Mouse (Mus musculus) spleen, postnatal 36 days (tissue): ENCODE results near the gene Cdsn.
"Not testable (repeated sequence)": the region's sequence is repeated elsewhere in the genome, so short reads cannot be mapped to it uniquely, and the experiment has no call there.

ENCODE experiments used
- DNase-seq, 2 experiments: peaks; one replicate each; pipeline ENCODE4 v3.0.0; 2022; ENCODE audit warnings: low spot score in 2 of 2, mixed read lengths in 1 of 2

Gene Cdsn

DNA sequence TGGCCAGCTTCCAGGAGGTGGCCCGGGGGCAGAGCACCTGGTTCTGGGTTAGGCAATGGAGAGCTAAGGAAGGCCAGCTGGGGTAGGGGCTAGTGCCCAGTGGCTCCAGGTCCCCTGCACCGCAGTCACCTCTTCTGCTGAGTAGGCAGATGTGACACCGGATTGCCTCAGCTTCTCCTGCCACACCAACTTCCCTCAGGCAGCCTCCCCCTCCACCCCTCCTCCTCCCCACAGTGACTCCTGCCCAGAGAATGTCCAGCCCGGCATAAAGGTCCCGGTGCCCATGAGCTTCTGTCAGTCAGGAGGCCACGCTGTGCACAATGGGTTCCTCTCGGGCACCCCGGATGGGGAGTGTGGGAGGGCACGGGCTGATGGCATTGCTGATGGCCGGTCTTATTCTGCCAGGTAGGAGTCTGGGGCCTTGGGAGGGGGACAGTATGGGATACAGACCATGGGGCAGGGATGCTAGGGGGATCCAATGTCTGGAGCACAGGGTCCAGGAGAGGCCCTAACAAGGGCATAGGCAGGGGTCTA, at the start of gene Cdsn:
Cdsn (plus strand) TSS at position 248 of the 534 bp plus-strand sequence.
- no peak for DNase-seq

DNA sequence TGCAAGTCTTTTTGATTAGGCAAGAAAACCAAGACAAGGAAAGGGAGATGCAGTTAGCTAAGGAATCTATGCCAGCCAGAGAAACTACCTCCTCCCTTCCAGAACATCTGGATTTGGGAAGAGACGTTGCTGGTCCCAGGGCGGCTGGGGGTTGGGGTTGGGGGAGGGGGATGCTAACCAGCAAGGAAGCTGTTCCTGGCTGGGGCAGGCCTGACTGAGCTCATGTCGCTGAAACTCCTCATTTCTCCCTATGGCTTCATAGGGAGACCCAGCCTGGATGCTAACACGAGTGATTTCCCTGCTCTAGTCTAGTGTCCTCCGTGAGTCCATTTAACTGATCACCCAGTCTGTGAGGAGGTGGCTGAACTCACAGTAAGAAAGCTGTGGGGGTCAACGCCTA, 49.7 kb upstream of the Cdsn start:
- DNase-seq = no peak

DNA sequence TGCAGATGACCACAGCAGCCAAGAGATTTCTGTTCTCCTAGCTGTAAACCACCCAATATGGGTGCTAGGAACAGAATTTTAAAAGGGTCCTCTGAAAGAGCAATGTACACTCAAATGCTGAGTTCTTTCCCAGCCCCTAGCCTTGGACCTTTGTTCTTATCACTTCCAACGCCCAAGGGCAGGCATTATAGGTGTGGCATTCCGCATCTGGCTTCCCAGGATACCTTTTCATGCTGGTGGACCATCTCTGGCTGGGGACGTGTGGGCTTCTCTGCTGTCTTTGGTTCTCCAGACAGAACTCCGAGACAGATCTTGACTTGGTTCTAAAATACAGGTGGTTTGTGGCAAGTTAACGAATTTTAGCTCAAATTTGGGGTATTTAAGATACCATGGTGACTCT, 49.2 kb upstream of the Cdsn start:
- no peak for DNase-seq

DNA sequence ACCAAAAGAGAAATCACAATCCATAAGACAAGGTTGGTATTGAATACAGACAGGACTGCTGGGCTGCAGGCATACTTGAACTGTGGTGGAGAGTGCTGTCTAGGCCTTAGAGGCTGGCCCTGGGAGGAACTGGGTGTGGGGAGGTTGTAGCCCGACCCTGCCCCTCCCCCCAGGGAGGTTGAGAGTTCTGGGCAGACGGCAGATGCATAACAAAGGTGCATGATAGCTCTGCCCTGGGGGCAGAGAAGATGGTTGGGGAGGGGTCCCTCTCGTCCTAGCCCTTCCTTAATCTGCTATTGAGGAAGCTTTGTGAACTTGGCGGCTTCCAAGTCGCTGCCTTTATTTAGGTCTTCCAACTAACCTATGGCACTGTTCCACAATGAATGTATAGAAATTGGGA, 48.1 kb upstream of the Cdsn start:
- DNase-seq = no peak

DNA sequence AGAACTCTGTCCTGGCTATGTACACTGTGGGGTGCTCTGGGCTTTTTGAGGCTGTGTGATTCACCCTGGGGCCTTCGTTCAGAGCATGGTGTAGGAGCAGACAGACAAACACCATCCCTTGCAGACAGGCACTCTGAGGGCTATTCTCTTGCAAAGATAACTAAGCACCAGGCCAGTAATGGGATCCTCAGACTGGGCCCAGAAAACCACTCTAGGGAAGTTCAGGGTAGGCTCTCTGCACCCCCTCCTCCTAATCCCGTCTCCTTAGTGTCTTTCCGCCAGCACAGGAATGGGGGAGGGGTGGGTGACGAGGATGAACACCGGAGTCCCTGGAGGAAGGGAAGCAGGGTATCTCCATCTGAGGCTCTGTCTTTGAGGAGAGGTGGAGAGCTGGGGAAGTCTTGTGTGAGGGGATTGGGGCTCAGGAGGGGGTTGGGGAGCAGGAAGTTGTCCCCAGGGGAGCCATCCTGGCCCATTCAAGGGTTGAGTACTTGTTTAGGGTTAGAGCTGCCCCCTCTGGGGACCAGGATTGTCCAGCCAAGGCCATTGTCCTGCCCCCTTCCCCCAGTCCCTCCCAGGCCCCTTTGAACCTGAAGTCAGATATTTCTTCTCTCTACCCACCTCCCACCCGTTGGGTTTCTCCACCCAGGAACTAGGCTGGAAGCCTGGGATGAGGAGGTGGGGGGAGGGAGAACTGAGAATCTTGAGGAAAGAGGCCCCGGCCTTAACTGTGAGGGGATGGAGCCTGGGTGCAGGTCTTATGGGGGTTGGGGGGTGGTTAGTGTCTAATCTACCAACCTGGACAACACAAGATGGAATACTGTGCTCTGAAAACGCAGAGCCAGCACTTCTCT, 47.1 kb upstream of the Cdsn start:
- DNase-seq = no peak

DNA sequence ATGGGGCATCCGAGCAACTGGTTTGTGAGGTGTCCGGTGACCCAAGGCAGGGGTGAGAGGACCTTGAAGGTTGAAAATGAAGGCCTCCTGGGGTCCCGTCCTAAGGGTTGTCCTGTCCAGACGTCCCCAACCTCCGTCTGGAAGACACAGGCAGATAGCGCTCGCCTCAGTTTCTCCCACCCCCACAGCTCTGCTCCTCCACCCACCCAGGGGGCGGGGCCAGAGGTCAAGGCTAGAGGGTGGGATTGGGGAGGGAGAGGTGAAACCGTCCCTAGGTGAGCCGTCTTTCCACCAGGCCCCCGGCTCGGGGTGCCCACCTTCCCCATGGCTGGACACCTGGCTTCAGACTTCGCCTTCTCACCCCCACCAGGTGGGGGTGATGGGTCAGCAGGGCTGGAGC, 46.2 kb upstream of the Cdsn start, which contains the start of gene Pou5f1:
Pou5f1 (plus strand) TSS at position 243 of the 400 bp plus-strand sequence.
- no peak for DNase-seq

DNA sequence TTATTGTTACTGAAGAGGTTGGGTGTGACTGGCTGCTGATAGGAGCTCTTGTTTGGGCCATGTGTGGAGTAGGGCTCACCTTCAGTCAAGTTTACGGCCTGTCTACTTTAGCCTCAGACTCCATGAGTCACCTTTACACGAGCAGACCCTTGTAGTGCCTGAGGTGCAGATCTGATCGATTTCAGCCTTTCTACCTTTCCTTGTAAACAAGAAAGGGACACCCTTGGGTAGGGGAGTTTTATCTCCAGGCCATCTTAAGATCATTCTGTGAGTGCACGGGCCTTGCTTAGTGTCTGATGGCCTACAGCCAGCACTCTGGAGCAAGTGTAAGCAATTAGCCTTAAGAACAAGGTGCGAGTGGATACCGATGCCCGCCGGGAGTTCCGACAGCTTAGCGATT, 45.0 kb upstream of the Cdsn start:
- no peak for DNase-seq

DNA sequence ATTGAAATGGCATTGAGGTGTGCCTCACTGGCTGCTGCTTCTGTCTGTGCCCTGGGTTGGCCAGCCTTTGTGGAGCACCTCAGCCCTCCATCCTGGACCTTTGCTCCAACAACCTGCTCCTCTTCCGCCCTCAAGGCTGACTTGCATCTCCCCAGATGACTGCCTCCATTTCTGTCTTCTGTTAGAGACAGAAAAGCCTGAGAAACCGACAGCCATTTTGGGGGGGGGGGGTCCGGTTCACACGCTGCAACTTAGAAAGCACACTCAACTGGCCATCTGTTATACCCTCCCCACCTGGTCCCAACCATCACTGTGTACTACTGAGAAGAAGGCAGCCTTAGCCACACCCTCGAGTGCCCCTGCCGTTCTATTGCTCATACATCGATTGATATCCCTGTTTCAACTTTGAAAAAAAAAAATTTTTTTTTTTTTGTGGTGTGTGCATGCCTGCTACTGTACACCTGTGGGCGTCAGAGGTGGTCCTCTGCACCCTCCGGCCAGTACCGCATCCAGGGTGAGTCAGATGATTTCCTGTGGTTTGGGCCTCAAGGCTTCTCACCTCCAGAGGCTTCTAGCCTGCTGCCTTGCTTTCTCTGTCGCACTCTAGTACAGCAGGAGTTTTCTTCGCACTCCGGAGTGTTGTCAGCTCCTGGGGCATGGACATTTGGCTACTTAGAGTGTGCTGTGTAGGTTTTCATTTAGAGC, 44.2 kb upstream of the Cdsn start:
- DNase-seq = no peak

DNA sequence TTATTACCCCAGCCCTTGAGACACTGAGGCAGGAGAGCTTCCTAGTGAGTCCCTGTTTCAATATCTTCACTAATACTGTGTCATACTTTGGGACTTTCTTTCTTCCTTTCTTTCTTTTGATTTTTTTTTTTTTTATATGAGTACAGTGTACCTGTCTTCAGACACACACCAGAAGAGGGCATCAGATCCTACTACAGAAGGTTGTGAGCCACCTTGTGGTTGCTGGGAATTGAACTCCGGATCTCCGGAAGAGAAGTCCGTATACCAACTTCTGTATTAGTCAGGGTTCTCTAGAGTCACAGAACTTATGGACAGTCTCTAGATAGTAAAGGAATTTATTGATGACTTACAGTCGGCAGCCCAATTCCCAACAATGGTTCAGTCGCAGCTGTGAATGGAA, 43.6 kb upstream of the Cdsn start:
- not testable (repeated sequence) for DNase-seq

DNA sequence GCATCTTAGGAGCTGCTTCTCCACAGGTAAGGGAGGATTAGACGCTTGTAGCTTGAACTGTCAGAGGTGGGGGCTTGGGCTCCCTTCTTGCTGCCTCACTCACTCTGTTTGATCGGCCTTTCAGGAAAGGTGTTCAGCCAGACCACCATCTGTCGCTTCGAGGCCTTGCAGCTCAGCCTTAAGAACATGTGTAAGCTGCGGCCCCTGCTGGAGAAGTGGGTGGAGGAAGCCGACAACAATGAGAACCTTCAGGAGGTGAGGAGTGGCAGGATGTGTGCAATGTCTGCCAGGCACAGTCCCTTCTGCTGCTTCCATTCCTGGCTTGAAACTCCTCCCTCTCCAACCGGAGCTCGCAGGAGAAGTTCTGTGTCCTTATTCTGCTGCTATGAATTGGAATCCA, 42.6 kb upstream of the Cdsn start:
- peak; percentile 17 to 28 for DNase-seq

DNA sequence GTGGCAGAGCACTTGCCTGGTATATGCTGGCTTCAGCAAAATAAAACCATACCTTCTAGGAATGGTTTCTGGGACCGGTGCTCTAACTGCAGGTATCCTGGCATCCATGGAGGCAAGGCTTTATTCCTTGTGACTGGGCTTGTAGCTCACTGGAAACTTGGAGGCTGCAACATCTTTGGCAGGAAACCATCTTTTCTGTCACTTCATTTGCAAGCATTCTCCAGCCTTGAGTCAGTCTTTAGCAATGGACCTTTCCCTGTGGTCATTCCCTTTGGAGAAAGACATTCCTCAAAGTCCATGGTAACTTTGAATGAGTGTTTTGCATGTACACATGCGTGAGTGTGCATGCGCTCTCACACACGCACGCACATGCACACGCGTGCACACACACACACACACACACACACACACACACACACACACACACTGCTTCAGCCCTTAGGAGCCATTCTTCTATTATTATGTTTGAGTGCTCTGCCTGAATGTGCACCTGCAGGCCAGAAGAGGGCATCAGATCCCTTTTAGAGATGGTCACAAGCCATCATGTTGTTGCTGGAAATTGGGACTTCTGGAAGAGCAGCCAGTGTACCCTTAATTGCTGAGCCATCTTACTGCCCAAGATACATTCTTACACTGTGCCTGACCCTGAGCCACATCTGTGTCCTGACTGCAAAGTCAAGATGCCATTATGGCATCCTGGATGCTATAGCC, 38.9 kb upstream of the Cdsn start:
- DNase-seq = no peak

DNA sequence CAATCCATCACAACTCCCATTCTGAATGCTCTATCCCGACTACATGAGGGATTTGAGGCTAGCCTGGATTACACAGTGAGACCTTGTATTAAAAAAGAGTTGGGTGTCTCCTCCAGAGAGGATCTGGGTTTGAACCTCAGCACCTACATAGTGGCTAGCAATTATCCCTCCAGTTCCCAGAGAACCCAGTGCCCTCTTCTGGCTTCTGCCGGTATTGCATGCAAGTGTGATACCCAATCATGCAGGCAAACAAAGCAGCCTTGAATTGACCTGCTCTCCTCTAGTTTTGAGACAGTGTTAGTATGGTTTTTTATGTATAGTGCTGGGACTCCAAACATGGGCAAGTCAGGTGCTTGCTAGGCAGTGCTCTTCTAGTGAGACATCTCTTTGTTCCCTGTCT, 38.0 kb upstream of the Cdsn start:
- DNase-seq = peak; percentile 59 to 73

DNA sequence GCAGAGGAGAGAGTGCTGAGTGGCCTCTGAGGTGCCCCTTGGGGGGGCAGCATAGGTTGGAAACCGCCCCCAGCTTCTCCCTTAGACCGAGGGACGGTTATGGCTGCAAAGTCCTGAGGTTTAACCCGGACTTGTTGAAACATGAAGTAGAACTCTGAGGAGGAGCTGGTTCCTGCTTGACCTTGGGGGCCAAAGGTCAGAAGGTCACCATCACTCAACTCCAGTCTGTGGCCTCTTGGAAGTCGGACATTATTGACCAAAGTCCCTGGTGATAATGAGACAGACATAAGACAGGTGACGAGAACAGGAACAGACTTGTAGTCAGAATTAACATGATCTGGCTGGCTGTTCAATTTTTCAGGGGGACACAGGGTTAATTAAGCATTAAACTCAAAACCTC, 37.2 kb upstream of the Cdsn start:
- DNase-seq = no peak

DNA sequence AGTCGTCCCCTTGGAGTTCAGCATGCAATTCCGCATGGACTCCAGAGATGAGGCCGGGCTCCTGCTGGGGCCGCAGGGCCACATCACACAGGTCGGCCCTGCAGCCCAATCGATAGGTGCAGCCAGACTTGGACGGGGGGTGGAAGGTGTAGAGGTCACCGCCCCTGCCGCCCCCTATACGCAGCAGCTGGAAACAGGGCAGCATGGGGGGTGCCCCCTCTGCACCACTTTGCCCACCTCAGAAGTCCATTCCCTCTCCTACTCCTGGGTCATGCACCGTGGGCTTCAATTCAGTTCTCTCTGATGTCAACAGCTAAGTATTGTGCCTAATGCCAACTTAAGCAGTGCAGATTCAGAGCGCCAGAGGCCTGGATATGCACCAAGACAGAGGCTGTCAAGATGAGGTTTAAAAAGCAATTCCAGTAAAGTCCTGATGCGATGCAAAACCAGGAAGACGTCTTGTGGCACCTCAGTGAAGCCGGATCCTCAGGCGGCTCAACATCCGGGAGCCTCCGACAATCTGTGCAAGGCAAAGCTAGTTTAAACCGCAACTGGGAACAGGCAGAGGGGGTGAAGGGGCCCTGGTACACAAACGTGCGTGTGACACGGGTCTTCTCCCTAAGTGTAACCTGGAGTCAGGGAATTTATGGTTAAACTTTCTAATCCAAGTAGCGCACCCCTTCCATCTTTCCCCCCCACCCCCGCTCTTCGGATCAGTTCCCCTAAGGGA, 35.9 kb upstream of the Cdsn start:
- no peak for DNase-seq

DNA sequence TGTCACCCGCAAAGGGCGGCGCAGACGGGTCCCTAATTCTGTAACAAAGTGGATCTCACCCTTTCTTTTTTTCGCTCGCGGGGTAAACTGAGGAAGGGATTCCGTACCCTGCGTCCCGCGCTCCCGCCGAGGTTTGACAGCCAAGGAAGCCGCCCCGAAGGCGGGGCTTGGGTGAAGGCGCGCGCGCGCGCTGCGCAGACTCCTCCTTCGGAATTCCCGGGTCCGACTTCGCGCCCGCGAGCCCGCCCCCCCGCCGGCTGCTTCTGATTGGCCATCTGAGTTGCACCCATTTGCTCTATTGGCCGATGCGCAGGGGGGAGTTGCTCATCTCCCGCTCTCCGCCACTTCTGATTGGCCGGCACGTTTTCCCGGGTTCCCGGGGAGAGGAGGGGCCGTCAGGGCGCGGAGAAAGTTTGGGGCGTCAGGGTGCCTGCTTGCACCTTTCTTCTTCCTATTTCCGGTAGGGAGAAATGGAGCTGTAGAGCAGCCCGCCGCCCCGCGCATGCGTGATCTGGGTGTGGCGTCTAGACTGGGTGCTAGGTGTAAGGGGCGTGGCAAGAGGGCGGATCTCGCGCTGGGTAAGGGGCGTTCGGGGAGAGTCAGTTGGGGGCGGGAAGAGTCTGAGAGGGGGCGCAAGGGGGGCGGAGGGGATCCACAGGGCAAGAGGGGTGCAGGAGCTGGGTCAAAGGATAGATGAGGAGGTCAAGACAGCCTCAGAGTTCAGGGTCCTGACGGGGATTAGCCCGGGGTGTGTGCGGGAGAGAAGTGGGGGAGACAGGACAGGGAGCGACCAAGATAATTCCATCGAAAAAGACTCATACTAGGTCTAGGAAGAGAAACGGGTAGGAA, 35.1 kb upstream of the Cdsn start, which contains the start of the genes Tcf19 and Cchcr1:
Tcf19 (minus strand) TSS at position 173 of the 849 bp plus-strand sequence.
Cchcr1 (plus strand) TSS at position 449 of the 849 bp plus-strand sequence.
- peak; percentile 93 to 95 for DNase-seq

DNA sequence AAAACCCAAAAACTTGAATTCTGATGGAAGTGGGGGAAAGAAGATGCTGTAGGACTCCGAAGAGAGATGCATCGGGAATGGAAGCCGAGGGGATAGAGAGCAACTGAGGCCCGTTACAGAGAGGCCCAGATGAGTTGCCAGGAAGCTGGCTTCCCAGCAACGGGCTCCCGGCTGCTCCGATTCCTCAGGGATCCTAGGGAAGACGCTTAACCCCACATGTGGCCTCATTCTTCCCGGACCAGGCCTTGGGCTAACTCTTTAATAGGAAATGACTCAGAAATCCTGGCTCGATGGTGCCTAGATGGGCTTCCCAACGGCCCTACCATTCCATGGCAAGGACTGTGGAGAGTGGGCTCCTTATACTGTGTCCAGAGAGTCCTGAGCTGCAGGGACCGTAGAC, 34.4 kb upstream of the Cdsn start:
- no peak for DNase-seq

DNA sequence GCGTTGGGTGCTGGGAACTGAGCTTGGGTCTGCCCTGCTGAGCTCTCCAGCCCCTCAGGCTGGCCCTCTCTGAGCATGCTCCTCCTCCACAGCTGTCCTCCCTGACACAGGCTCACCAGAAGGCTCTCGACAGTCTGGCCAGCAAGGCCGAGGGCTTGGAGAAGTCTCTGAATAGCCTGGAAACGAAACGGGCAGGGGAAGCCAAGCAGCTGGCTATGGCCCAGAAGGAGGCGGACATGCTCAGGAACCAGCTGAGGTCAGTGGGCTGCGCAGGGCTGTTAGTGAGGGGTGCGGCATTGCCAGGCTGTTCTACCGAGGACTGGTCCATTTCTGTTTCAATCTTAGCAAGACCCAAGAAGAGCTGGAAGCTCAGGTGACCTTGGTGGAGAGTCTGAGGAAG, 27.6 kb upstream of the Cdsn start:
- no peak for DNase-seq

DNA sequence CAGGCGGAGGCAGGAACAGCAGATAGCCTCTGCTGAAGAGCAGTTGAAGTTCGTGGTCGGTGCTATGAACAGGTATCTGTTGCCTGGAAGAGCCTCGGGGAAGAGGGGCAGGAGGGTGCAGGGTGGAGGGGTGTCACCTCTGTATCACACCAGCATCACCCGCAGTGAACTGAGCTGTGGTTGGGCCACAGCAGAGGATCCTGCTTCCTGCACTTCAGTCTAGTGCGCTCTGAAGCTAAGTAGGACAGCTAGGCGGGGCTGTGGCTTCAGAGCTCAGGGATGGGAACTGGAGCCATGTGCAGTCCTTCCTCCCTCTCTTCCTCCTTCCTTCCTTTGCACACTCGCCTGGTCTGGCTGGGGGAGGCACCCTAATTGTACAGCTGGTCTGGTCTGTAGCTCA, 25.3 kb upstream of the Cdsn start:
- no peak for DNase-seq

DNA sequence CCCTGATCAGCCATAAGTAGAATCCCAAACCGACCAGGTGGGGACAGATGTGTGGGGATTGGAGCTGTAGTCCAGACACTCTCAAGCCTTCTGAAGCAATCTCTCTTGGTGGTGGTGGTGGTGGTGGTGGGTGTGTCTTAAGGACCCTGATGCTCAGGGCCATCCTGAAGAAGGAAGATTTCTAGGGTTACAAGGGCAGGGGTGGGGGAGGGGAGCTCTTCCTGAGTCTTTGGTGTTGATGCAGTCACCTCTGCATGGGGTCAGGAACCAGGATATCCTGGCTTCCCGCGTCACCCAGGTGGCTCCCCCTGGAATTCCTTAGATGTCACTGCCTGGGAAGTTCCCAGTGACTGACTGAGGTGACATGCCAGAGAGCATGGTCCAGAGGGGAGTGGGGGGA, 19.6 kb upstream of the Cdsn start:
- DNase-seq = no peak

DNA sequence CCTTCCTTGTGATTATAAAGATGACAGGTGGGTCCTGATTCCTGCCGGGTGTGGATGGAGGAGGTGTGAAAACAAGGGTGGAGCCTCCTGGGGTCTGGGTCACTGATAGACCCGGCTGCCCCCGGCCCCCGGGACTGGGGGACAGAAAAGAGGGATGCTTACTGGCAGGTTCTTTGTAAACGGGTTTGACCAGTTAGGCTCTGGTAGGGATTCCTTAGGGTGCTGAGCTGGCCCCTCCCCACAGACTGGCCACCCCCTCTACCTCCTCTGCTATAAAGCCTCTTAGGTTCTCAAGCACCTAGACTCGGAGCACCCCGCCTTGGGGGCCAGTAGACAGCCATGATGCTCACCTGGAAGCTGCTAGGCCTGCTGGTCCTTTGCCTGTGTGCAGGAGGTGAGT, 19.0 kb upstream of the Cdsn start, which contains the start of gene Psors1c2:
Psors1c2 (plus strand) TSS at position 301 of the 400 bp plus-strand sequence.
- no peak for DNase-seq
